Mouse (Mus musculus) heart, postnatal 25 days (tissue): ENCODE data around the gene H2al1b. TPM values are rescaled to one million over a fixed set of nuclear protein-coding genes. Genes with fewer than 3 reads are reported as not detected.
"Not testable (repeated sequence)": the region's sequence is repeated elsewhere in the genome, so short reads cannot be mapped to it uniquely, and the experiment has no call there.

Experiments used
- DNase-seq: peaks from one replicate; pipeline ENCODE4 v3.0.0; 2022; ENCODE audit warnings: low spot score
- intact Hi-C: fragments of 180-260 bp; cut with DNase I; formaldehyde crosslinking; loops from one replicate; pipeline ENCODE4 v1.15.1; 2025
- total RNA-seq, 2 experiments: library from RNA; stranded (reverse); gene quantifications; 2 replicates each; pipeline ENCODE4 v1.2.3; 2021

Gene H2al1b
- total RNA-seq, 2 experiments from 2014 or later, result not detected

- intact Hi-C loops, DNase-seq: not testable (repeated sequence)
Measured at GRCm38 (mm10) chrX:11327522-11327921, 25.3 kb downstream of the H2al1b start, which contains the start of gene H2al1j. Gene H2al1j, plus strand, starts transcription at chrX:11327822.

- no peak for DNase-seq
- intact Hi-C loops, result no loop called here
Measured at GRCm38 (mm10) chrX:11345762-11346161, 43.5 kb downstream of the H2al1b start.

GRCm38 (mm10) chrX:11346756-11347155 lies 44.5 kb downstream of the H2al1b start:
- intact Hi-C loops, result no loop called here
- no peak for DNase-seq

Other genes with a start within 250 kb of the H2al1b start
- not detected for gene H2al1a, start 3.2 kb upstream of the H2al1b start, total RNA-seq
- gene H2al1c, start 3.2 kb downstream of the H2al1b start, total RNA-seq, result not detected
- not detected for gene H2al1d, start 6.4 kb downstream of the H2al1b start, total RNA-seq
- not detected for gene H2al1e, start 9.5 kb downstream of the H2al1b start, total RNA-seq
- not detected for gene H2al1f, start 12.7 kb downstream of the H2al1b start, total RNA-seq
- gene H2al1g, start 15.8 kb downstream of the H2al1b start, total RNA-seq, result not detected
- gene H2al1h, start 19.1 kb downstream of the H2al1b start, total RNA-seq, result not detected
- not detected for gene H2al1i, start 22.2 kb downstream of the H2al1b start, total RNA-seq
- not detected for gene H2al1j, start 25.4 kb downstream of the H2al1b start, total RNA-seq